Mouse (Mus musculus) frontal cortex, adult 2 months (tissue): ENCODE measurements around the gene Atp8b3. TPM values are rescaled to one million over a fixed set of nuclear protein-coding genes. Genes with fewer than 3 reads are reported as not detected.

Experiments
- DNase-seq, 2 experiments: peaks; one replicate each; pipeline ENCODE4 v3.0.0; 2022; ENCODE audit warnings: low spot score in 1 of 2; ENCODE audit errors: extremely low spot score in 1 of 2
- polyA plus RNA-seq: library from polyadenylated mRNA; depleted of rRNA; stranded (reverse); fragments of >200 nt; gene quantifications from 2 replicates; pipeline ENCODE4 v1.2.3, GENCODE M21; 2012

Gene Atp8b3
- polyA plus RNA-seq, 1 experiment = 0.22 TPM

DNA sequence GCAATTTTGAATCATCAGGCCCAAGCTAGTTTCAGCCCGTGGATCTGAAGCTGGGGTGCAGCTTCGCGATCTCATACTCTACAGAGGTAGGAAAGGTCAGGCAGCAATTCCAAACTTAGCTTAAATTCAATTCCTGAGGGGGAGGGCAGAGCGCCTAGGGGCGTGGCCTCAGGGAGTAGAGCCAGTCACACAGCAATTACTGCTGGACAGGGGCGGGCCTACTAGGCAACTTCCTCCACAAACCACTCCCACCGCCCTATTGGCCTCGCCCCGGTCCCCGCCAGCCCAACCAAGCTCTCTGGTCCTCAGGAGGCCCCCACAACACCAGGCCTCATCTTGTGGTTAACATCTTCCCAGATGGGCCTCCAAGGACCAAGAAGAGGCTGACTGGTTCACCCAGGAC, 30.7 kb upstream of the Atp8b3 start:
- no peak for DNase-seq

DNA sequence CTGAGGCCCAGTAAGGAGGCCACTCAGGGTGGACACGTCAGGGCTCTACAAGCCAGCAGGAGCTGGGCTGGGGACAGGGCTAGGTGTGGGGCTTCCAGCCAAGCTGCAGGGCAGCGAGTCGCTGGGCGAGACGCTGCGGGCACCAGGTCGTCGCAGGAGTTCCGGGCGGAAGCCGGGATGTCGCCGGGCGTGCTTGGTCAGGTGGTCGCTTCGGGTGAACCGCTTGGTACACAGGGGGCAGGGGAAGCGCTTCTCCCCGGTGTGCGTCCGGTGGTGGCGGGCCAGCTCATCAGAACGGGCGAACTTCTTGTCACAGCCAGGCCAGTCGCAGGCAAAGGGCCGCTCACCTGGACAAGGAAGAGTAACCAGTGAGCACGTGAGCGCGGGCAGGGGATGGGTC, 30.0 kb upstream of the Atp8b3 start:
- no peak for DNase-seq

DNA sequence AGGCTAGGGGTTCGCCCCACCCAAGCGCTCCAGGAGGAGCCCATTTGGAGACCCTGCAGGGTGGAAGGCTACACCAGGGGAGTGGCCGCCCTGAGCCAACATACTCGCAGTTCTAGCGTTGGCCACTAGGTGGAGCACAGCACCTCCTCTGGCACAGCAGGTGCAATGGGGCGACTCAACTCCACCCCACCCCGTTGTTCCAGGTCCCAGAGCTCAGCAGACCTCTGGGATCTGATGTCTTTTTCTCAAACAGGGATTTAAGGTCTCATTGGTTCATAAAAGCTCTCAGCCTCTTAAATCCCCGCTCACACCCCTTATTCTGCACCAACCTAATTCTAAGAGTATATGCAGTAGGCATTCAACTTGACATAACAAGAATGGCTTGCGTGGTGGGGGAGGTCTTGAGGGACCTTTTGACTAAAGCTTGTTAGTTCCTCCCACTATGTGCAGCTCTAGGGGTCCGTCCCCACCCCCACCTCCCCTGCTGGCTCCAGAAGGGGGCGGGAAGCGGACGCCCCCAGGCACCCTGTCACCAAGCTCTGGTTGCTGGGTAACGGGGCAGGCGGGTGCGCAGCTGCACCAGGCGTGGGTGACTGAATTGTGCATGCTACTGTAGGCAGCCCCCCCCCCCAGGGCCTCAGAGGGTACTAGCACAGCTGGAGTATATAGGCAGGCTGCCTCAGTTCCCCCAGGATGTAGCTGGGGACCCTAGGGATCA, 27.6 kb upstream of the Atp8b3 start:
- DNase-seq = peak; percentile 80 to 96

DNA sequence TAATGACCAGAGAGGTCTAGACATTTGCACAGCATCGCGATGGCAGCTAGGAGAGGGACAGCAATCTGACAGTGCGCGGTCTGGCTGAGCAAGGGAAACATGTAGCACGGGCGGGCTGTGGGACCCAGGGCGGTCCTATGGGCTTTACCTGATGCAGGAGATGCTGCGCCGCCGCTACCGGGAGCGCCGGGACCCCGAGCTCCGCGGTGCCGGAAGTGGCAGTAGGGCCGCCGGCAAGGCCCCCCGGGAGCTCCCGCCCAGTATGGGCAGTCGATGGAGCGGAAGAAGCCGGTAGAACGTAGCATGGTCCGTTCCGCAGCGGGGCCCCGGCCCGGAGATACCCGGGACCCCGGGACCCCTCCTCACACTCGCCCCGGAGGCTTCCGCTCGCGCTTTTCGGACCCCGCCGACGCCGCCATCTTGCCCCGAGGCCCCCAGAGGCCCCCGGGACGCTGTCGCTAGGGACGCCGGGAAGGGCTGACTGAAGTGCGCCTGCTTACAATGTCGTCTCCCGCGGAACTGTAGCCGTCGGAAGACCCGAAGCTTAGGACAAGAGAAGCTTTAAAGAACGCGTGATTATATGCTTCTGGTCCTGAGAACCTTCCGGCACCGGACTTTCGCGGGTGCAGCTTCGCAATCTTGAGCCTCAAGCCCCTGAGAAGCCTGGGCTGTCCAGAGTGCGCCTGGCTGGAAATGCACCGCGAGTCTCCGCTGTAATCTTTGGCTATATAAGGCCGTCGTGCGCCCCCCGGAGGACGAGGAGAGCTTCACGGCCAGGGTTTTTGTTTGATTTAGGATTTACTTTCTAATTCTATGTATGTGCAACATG, 22.4 kb upstream of the Atp8b3 start, which contains the start of gene Rexo1:
TSS of gene Rexo1 (minus strand) at position 445 of the 829 bp plus-strand sequence.
- DNase-seq = peak; percentile 83 to 96

DNA sequence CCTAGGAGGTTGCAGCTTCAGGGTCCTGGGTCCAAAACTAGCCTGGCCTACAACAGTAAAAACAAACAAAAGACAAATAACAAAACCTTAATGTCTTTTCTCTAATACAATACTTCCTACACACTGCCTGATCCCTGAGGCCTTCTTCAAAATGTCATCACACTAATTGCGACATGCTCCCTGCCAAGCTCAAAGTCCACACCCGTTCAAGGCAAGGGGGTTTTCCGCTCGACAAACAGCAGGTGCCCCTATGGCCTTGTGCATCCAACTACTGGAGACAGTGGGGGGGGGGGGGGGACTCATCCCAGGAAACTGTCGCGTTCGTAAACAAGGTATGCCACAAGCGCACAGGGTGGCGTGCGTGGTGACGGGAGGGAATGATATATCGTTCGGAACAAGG, 21.7 kb upstream of the Atp8b3 start:
- DNase-seq = no peak

DNA sequence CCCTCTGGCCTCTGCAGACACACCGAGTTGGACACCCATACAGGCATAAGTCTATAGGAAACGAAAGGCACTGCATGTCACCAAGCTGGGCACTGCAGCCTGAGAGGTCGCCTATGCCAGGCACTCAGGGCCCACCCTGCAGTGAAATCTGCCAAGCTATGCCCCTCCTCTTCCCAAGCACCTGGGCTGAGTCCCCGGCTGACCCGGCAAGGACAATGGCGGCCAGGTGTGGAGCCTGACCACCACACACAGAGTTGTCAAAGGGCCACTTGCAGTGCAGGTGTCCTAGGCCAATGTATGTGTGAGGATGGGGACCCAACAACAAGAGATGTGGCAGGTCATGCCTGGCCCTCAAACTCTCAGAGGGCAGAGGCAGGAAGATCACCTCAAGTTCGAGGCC, 20.5 kb upstream of the Atp8b3 start:
- DNase-seq = no peak

DNA sequence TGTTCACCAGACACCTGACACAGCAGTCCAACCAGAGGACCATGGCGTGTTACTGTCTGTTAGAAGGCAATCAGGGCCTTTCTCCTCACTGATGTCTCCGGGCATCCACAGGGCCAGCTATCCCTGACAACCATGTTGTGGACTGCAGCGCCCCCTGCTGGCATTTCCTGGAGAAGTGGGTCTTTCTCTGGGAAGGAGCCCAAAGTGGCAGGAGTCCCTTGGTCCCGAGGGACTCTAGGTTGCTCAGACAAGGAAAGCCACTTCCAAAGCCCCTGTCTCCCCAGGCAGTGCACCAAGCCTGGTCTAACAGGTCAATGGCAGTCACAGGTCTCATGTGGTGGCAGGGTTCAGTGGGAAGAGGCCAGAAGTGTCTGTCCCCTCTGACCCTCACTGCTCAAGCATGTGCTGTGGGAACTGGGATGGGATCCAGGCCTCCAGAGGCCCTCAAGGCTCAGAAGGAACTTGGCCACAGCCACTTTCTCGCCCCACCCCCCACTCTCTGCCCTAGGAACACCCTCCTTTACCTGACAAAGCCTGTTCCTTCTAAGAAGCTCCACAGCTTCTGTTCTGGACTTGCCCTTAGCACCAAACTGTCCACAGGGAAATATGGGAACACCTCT, 18.5 kb upstream of the Atp8b3 start:
- peak in 1 of 2 experiments; percentile 85 for DNase-seq

DNA sequence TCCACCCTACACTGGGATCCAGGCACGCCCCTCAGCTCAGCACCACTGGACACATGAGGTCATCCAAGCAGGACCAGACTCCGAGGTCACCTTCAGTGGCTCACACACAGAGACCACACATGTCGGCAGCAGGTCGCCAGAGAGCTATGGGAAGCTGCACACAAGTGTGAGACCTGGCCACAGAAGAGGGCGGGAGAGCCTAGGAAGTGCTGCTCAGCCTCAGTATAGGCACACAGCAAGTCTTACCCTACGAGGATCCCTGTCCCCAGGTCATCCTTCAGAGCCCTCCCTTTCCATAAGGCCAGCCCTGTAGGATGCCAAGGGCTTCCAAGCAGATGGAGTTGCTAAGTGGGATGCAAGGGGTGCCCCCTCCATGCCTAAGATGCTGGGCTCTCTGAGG, 15.1 kb upstream of the Atp8b3 start:
- DNase-seq = no peak

DNA sequence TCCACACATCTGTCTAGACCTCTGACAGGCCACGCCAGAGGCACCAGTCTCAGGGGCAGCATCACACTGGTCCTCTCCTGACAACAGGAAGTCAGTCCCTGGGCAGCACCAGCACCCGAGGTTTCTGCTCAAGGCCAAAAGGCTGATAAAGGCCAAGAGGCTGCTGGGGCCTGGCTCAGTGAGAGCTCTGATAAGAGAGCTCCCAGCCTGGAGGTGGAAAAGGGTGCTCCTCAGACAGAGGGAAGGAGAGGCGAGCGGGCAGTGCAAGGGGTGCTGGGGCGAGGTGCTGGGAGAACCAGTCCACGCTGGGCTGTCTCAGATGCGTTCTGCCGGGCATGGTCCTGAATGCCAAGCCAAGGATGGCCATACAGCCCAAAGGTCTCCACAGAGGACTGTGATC, 14.7 kb upstream of the Atp8b3 start:
- DNase-seq = no peak

DNA sequence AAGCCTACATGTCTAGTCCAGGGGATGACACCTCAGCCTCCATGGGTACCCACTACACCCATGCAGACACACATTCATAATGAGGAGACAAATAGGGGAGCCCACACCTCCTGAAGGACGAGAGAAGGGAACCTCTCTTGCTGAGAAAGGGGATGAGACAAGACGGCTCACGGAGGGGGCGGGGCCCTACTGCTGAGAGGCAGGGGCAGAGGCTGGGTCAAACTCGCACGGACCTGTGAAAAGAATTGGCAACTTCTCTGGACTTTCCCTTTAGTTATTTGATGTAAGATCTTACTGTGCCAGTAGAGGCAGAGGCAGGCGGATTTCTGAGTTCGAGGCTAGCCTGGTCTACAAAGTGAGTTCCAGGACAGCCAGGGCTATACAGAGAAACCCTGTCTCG, 13.4 kb upstream of the Atp8b3 start:
- DNase-seq = no peak

DNA sequence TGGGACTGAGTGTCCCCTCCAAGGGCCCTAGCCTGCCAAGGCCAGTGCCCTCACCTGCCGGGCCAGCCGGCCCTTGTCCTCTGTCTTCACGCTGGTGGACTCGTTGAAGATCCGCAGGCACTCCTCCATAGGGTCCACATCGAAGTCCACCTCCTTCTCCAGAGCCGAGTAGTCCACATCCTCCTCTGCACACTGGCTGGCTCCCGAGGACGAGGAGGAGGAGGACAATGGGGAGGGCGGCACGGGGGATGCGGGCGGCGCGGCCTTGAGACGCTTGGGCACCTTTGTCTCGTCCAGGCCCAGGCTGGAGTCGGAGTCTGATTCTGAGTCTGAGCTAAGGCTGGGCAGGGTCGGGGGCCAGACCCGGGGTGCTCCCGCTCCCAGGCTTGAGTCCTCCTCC, 10.4 kb upstream of the Atp8b3 start:
- no peak for DNase-seq

DNA sequence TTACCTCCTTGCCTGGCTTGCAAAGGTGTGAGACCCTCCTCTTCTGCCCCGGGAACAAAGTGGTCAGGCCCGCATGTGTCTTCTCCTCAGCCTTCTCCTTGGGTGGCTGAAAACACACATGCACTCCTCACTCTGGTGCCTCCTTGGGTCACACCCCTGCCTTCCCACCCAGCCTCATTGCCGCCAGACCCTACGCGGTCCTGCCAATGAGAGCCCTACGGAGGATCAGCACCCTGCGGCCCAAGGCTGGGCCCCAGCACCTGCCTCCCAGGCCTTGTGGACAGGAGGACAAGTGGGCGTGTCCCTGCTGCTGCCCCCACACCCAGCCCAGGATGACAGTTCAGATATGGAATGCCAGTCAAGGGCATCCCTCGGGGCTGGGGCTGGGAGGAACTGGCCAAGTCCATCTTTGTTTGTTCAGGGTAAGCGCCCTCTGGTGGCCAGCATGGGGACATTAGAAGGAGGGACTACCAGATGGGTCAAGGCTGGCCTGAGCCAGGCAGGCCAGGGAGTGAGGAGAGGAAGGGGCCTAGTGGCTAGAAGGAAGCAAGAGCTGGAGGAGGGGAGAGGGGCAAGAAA, 9.6 kb upstream of the Atp8b3 start:
- DNase-seq = peak in 1 of 2 experiments; percentile 65

DNA sequence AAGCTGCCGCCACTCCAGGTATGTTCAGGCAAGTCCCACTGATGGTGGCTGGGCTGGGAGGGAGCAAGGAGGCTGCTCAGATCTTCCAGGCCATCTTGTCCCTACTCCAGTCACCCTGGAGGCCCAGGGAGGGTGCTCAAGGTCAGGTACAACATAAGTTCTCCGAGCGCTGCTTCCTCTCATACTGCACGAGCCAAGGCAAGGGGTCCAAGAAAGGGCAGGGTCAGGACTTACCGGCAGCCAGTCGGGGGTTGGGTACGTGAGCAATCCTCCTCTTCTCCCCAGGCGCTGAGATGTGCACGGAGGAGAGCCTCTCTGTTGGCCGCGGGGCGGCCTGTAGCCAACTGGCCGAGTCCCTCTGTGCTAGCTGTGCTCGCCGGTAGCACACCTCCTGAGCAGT, 8.6 kb upstream of the Atp8b3 start:
- DNase-seq = no peak

DNA sequence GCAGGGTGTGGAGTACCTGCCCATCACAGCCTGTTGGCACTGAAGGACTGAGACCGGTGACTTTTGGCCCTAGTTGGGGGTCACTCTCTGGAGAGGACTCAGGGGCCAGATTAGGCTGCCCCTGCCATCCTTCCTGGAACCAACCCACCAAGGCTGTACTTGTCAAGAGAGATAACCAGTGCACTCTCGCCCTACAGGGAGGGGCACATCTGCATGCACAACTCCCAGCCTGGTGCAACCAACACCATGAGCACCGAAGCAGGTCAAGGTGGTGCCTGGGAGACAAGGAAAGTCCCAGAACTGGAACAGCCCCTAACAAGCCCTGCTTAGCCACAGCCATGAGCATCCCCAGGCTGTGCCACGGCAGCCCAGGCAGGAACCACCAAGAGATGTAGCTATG, 8.0 kb upstream of the Atp8b3 start:
- DNase-seq = no peak

DNA sequence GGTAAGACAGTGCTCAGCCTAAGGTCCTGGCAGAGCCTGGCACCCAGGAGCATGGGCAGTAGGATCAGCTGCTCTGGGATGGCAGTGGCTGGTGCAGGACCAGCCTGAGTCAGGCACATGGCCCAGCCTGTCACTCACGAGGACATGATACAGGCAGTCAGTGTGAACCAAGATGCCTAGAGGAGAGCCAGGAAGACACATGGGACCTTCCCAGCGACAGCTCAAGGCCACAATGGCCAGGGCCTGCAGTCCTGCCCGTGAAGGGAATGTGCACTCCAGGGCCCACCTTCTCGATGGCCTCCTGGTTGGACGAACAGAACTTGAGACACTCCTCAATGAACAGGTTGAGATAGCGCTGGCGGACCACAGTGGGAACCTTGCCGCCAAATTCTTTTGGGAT, 6.7 kb upstream of the Atp8b3 start:
- DNase-seq = no peak

DNA sequence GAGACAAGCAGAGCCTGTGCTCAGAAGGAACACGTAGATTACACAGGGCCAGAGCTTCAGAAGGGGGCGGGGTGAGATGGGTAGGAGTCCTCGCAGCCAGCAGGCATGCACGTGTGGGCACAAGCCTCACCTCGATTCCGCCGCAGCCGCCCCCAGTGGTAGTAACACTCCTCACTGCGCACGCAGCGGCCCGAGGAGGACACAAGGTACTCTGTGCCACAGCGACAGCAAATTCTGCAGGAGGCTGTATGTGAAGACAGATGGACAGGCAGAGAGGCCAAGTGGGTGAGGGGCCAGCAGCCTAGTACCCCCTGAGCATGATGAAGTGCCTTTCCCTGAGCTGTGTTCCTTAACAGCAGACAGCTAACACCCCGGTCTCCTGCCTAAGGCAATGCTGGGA, 4.9 kb upstream of the Atp8b3 start:
- peak in 1 of 2 experiments; percentile 25 for DNase-seq

DNA sequence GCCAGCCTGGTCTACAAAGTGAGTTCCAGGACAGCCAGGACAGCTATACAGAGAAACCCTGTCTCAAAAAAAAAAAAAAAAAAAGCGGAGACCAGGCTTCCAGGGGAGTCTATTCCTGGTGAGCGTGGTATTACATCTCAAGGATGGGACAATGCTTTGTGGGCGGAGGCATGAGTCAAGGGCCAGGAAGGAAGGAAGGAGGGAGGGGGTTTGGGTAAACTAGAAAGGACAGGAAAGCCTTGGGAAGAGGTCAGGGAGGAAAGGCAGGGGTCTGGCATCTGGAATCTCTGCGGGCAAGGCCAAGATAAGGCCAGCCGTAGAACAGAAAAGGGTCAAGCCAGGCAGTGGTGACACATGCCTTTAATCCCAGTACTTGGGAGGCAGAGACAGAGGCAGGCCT, 569 bp upstream of the Atp8b3 start:
- DNase-seq = no peak

DNA sequence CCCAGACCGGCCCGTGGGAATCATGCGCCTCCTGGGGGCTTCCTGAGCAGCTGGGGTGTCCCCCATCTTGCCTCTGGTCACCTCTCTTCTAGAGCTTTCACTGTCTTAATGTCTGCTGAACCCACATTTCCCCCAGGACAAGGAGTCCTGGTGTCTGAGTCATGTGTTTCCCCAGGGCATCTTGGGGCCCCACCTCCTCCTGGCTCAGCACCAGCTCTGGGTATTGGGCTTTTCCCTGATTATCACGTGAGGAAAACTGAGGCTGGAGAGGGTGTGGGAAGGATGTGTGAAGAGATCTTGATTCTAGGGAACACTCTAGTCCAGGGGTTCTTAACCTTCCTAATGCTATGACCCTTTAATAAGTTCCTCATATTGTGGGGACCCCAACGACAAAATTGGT, 744 bp downstream of the Atp8b3 start:
- DNase-seq = no peak

DNA sequence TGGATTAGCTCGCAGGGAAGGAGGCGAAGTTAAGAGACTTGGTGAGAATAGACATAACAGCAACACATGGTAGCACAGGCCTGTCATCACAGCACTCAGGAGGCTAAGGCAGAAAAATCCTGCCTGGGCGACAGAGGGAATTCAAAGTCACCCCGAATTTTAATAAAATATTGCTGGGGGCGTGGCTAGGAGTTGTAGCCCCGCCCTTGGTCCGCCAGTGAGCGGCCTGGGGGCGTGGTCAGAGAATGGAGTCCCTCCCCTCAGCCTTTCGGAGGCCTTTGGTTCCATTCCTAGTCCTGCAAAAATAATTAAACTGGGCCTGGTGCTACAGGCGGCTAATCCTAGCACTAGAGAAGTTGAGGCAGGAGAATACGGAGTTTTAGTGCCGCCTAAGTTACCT, 3.2 kb downstream of the Atp8b3 start:
- DNase-seq = no peak

DNA sequence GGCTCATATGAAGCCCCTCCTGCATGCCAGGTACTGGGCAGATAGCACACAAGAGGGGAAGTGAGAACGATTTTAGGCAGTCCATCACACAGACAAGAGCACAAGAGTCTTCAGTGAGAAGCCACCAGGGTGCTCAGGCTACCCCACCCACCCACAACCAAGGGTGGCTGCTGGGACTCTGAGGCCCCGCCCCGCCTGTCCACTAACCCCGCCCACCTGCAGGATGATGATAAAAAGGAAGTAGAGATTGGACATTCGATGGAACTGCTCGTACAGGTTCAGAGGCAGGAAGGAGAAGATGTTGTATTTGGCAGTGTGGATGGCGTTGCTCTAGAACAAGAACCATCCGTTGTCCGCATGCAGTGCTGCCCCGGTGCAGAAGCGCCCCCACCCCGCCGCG, 3.9 kb downstream of the Atp8b3 start:
- DNase-seq = no peak

DNA sequence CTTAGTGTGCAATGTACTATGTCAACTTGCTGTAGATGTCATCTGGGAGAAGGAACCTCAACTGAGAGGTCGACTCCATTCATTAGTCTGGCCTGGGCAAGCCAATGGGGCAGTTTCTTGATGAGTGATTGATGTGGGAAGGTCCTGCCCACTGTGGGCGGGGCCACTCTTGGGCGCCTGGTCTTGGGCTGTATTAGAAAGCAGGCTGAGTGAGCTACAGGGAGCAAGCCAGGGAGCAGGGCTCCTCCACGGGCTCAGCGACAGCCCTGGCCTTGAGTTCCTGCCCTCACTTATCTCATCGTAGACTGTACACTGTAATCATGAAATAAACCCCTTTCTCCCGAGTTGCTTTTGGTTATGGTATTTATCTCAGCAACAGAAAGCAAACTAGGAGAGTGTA, 5.2 kb downstream of the Atp8b3 start:
- DNase-seq = no peak
